Mouse (Mus musculus) embryonic fibroblast, embryonic 13.5 days (primary cell): ENCODE results near the gene Rfwd3. TPM values are rescaled to one million over a fixed set of nuclear protein-coding genes. Genes with fewer than 3 reads are reported as not detected.
"Not testable (repeated sequence)": the region's sequence is repeated elsewhere in the genome, so short reads cannot be mapped to it uniquely, and the experiment has no call there.

ENCODE experiments used
- H3K27ac ChIP-seq: 2 replicates; pipeline ENCODE4 v1.5.1; 2012; ENCODE audit warnings: low read length, control low read depth, inconsistent platforms; ENCODE audit not compliant: insufficient read depth
- H3K4me1 ChIP-seq: 2 replicates; pipeline ENCODE4 v1.6.1; 2011; ENCODE audit warnings: low read length; ENCODE audit not compliant: control insufficient read depth, insufficient read depth
- H3K4me3 ChIP-seq: 2 replicates; pipeline ENCODE4 v1.5.1; 2011; ENCODE audit warnings: mild to moderate bottlenecking, control low read depth, low read length; ENCODE audit not compliant: insufficient read depth
- CTCF ChIP-seq: IDR thresholded peaks from 2 replicates; pipeline ENCODE4 v1.5.1; 2011; ENCODE audit warnings: mild to moderate bottlenecking, control low read depth, low read length, moderate library complexity, borderline replicate concordance; ENCODE audit not compliant: insufficient read depth
- POLR2A ChIP-seq: IDR thresholded peaks from 2 replicates; pipeline ENCODE4 v1.6.1; 2011; ENCODE audit warnings: low read depth, mild to moderate bottlenecking, control low read depth, low read length, moderate library complexity
- polyA plus RNA-seq: library from polyadenylated mRNA; stranded (reverse); fragments of >200 nt; gene quantifications from 2 replicates; pipeline ENCODE4 v1.2.4, GENCODE M21; 2011; ENCODE audit warnings: low read depth; ENCODE audit not compliant: missing spikeins, insufficient read length

Gene Rfwd3
- 30.5 and 35.3 TPM in 2 replicates for polyA plus RNA-seq

- Histone ChIP-seq H3K27ac (peak within 1 kb of the TSS; percentile 62), H3K4me3 (peak within 1 kb of the TSS; percentile 98), H3K4me1 (peaks cover 5% of the 10 kb centered on the region; the same call in 1 of the 2 replicates)
- TF ChIP-seq CTCF = no peak
- peak; percentile 87 for TF ChIP-seq POLR2A
Measured at GRCm38 (mm10) chr8:111299821-111300568, at the start of gene Rfwd3. Rfwd3 (minus strand) TSS chr8:111300222.

- TF ChIP-seq CTCF (peak; percentile 96), POLR2A (no peak)
- H3K27ac ChIP-seq = no peak overlapping the region
- 0 out of 2 replicates have a peak, but pooled peaks cover 2% of the 10 kb centered on the region for H3K4me1 ChIP-seq
- no peak overlapping the region for H3K4me3 ChIP-seq
Measured at GRCm38 (mm10) chr8:111343225-111343624, 43.2 kb upstream of the Rfwd3 start.

GRCm38 (mm10) chr8:111340186-111340585 is 40.2 kb upstream of the Rfwd3 start:
- no peak for TF ChIP-seq CTCF
- no peak for TF ChIP-seq POLR2A
- Histone ChIP-seq H3K4me1 (0 out of 2 replicates have a peak, but pooled peaks cover 2% of the 10 kb centered on the region), H3K4me3 (no peak overlapping the region), H3K27ac (no peak overlapping the region)

- Histone ChIP-seq H3K4me1 (0 out of 2 replicates have a peak, but pooled peaks cover 2% of the 10 kb centered on the region), H3K4me3 (peak overlapping the region; percentile 80), H3K27ac (peak overlapping the region; percentile 43; the same call in 1 of the 2 replicates)
- TF ChIP-seq CTCF (no peak), POLR2A (no peak)
Measured at GRCm38 (mm10) chr8:111338370-111339208, 38.6 kb upstream of the Rfwd3 start.

- TF ChIP-seq CTCF (no peak), POLR2A (peak; percentile 34; the same call in 1 of the 2 replicates)
- Histone ChIP-seq H3K4me3 (peak within 1 kb of the TSS; percentile 80), H3K27ac (peak within 1 kb of the TSS; percentile 43), H3K4me1 (0 out of 2 replicates have a peak, but pooled peaks cover 2% of the 10 kb centered on the region)
Measured at GRCm38 (mm10) chr8:111337890-111338347, 37.9 kb upstream of the Rfwd3 start, which contains the start of gene Mlkl. Mlkl (minus strand) TSS chr8:111338177.

- no peak for TF ChIP-seq POLR2A
- no peak for TF ChIP-seq CTCF
- Histone ChIP-seq H3K4me3 (peak overlapping the region; percentile 80), H3K27ac (peak overlapping the region; percentile 43), H3K4me1 (0 out of 2 replicates have a peak, but pooled peaks cover 2% of the 10 kb centered on the region)
Measured at GRCm38 (mm10) chr8:111337311-111337889, 37.4 kb upstream of the Rfwd3 start.

- H3K4me1 ChIP-seq = 0 out of 2 replicates have a peak, but pooled peaks cover 2% of the 10 kb centered on the region
- H3K27ac ChIP-seq = no peak overlapping the region
- TF ChIP-seq POLR2A = no peak
- no peak for TF ChIP-seq CTCF
- peak overlapping the region; percentile 80 for H3K4me3 ChIP-seq
Measured at GRCm38 (mm10) chr8:111336692-111337091, 36.7 kb upstream of the Rfwd3 start.

- no peak overlapping the region for H3K27ac ChIP-seq
- TF ChIP-seq CTCF = no peak
- TF ChIP-seq POLR2A = no peak
- H3K4me1 ChIP-seq = no peaks in the 10 kb centered on the region
- H3K4me3 ChIP-seq = no peak overlapping the region
Measured at GRCm38 (mm10) chr8:111325222-111325790, 25.3 kb upstream of the Rfwd3 start.

GRCm38 (mm10) chr8:111314729-111315128 is 14.7 kb upstream of the Rfwd3 start:
- Histone ChIP-seq H3K27ac (no peak overlapping the region), H3K4me3 (no peak overlapping the region), H3K4me1 (no peaks in the 10 kb centered on the region)
- TF ChIP-seq CTCF (no peak), POLR2A (no peak)

- not testable (repeated sequence) for H3K27ac ChIP-seq, H3K4me1 ChIP-seq, H3K4me3 ChIP-seq
Measured at GRCm38 (mm10) chr8:111313961-111314360, 13.9 kb upstream of the Rfwd3 start.
